Mouse (Mus musculus): ENCODE data around the gene Dpep3. TPM values are rescaled to one million over a fixed set of nuclear protein-coding genes. Genes with fewer than 3 reads are reported as not detected.

Gene Dpep3
- polyA plus RNA-seq, 2 experiments from 2014 or later, result not detected

GRCm38 (mm10) chr8:105935863-105936603 lies 43.2 kb downstream of the Dpep3 start:
- ATAC-seq, result no peak

- ATAC-seq, result no peak
Measured at GRCm38 (mm10) chr8:105935105-105935504, 44.1 kb downstream of the Dpep3 start.

- no peak for ATAC-seq
Measured at GRCm38 (mm10) chr8:105933762-105934161, 45.5 kb downstream of the Dpep3 start, which contains the start of gene Ctrl. Ctrl (minus strand) TSS chr8:105933862.

GRCm38 (mm10) chr8:105932525-105932924 lies 46.7 kb downstream of the Dpep3 start:
- ATAC-seq, result no peak

- no peak for ATAC-seq
Measured at GRCm38 (mm10) chr8:105931271-105931670, 48.0 kb downstream of the Dpep3 start.

GRCm38 (mm10) chr8:105930602-105931001 lies 48.6 kb downstream of the Dpep3 start:
- peak; percentile 91 for ATAC-seq

- ATAC-seq, result no peak
Measured at GRCm38 (mm10) chr8:105925123-105925522, 54.1 kb downstream of the Dpep3 start.

Other genes starting within 250 kb of the Dpep3 start
- 1 to 10 TPM; 2.6 to 3.7 TPM for gene Gfod2, start 220.8 kb downstream of the Dpep3 start, polyA plus RNA-seq (2017; shearing (Covaris generic))
- 1 to 10 TPM; 7.6 to 10.0 TPM for gene Ranbp10, start 152.1 kb downstream of the Dpep3 start, polyA plus RNA-seq (2017; shearing (Covaris generic))
- gene Tsnaxip1, start 151.7 kb downstream of the Dpep3 start, polyA plus RNA-seq (2017; shearing (Covaris generic)), result under 1 TPM in 1 of 2 experiments, not detected in 1; 0.19 TPM
- 10 to 100 TPM; 14.1 to 23.3 TPM for gene Cenpt, start 126.2 kb downstream of the Dpep3 start, polyA plus RNA-seq (2017; shearing (Covaris generic))
- 1 to 10 TPM; 4.5 to 6.0 TPM for gene Thap11, start 124.3 kb downstream of the Dpep3 start, polyA plus RNA-seq (2017; shearing (Covaris generic))
- 10 to 100 TPM in 1 of 2 experiments, 1 to 10 TPM in 1; 9.9 to 48.7 TPM for gene Nutf2, start 118.8 kb downstream of the Dpep3 start, polyA plus RNA-seq (2017; shearing (Covaris generic))
- 10 to 100 TPM; 30.2 to 66.0 TPM for gene Edc4, start 98.5 kb downstream of the Dpep3 start, polyA plus RNA-seq (2017; shearing (Covaris generic))
- 1 to 10 TPM in 1 of 2 experiments, not detected in 1; 1.5 TPM for gene Nrn1l, start 85.9 kb downstream of the Dpep3 start, polyA plus RNA-seq (2017; shearing (Covaris generic))
- gene Pskh1, start 79.0 kb downstream of the Dpep3 start, polyA plus RNA-seq (2017; shearing (Covaris generic)), result 10 to 100 TPM; 10.6 to 18.1 TPM
- gene Ctrl, start 45.6 kb downstream of the Dpep3 start, polyA plus RNA-seq (2017; shearing (Covaris generic)), result 1 to 10 TPM; 1.6 to 3.6 TPM
- gene Psmb10, start 41.0 kb downstream of the Dpep3 start, polyA plus RNA-seq (2017; shearing (Covaris generic)), result 100 to 1,000 TPM; 339 to 391 TPM
- gene Lcat, start 36.0 kb downstream of the Dpep3 start, polyA plus RNA-seq (2017; shearing (Covaris generic)), result under 1 TPM in 1 of 2 experiments, not detected in 1; 0.40 TPM
- gene Slc12a4, start 13.3 kb downstream of the Dpep3 start, polyA plus RNA-seq (2017; shearing (Covaris generic)), result 1 to 10 TPM; 4.5 to 7.2 TPM
- gene Dus2, start 11.9 kb upstream of the Dpep3 start, polyA plus RNA-seq (2017; shearing (Covaris generic)), result 10 to 100 TPM; 24.3 to 30.5 TPM
- gene Dpep2nb, start 26.5 kb upstream of the Dpep3 start, polyA plus RNA-seq (2017; shearing (Covaris generic)), result not detected
- gene Ddx28, start 32.5 kb upstream of the Dpep3 start, polyA plus RNA-seq (2017; shearing (Covaris generic)), result 10 to 100 TPM in 1 of 2 experiments, 1 to 10 TPM in 1; 8.4 to 13.2 TPM
- gene Nfatc3, start 79.4 kb upstream of the Dpep3 start, polyA plus RNA-seq (2017; shearing (Covaris generic)), result 10 to 100 TPM; 28.1 to 32.3 TPM
- gene Esrp2, start 157.5 kb upstream of the Dpep3 start, polyA plus RNA-seq (2017; shearing (Covaris generic)), result not detected
- gene Pla2g15, start 171.0 kb upstream of the Dpep3 start, polyA plus RNA-seq (2017; shearing (Covaris generic)), result 1 to 10 TPM; 4.8 to 7.7 TPM
- gene Slc7a6, start 189.4 kb upstream of the Dpep3 start, polyA plus RNA-seq (2017; shearing (Covaris generic)), result 10 to 100 TPM; 28.6 to 43.7 TPM
- gene Slc7a6os, start 231.5 kb upstream of the Dpep3 start, polyA plus RNA-seq (2017; shearing (Covaris generic)), result 10 to 100 TPM; 24.6 to 28.9 TPM
- gene Prmt7, start 231.5 kb upstream of the Dpep3 start, polyA plus RNA-seq (2017; shearing (Covaris generic)), result 10 to 100 TPM; 31.5 to 46.0 TPM